Mouse (Mus musculus) heart, postnatal 0 days (tissue): ENCODE measurements around the gene Cdkn2b. TPM values are rescaled to one million over a fixed set of nuclear protein-coding genes. Genes with fewer than 3 reads are reported as not detected.

Experiments used
- ATAC-seq: fragments of 200-750 bp; cut with Nextera tagmentation; 2 replicates; pipeline ENCODE4 v1.8.0; 2017; ENCODE audit warnings: low read depth, moderate number of reproducible peaks, moderate library complexity; ENCODE audit not compliant: insufficient read depth
- DNase-seq: peaks from one replicate; pipeline ENCODE4 v3.0.0-alpha.2; 2016; ENCODE audit warnings: low spot score
- H3K27ac ChIP-seq: fragments of 300-500 bp; sonication (generic); 2 replicates; pipeline ENCODE4 v1.5.1; 2014; ENCODE audit warnings: low read depth, mild to moderate bottlenecking
- H3K27me3 ChIP-seq: fragments of 300-500 bp; sonication (generic); 2 replicates; pipeline ENCODE4 v1.6.1; 2014; ENCODE audit warnings: low read length, mixed read lengths; ENCODE audit not compliant: control insufficient read depth, insufficient read depth
- H3K36me3 ChIP-seq: fragments of 300-500 bp; sonication (generic); replicated peaks from 2 replicates; pipeline ENCODE4 v1.6.1; 2014; ENCODE audit warnings: low read length, mixed read lengths; ENCODE audit not compliant: control insufficient read depth, insufficient read depth
- H3K4me1 ChIP-seq: fragments of 300-500 bp; sonication (generic); 2 replicates; pipeline ENCODE4 v1.6.1; 2014; ENCODE audit warnings: antibody characterized with exemption; ENCODE audit not compliant: control insufficient read depth, insufficient read depth
- H3K4me2 ChIP-seq: fragments of 300-500 bp; sonication (generic); 2 replicates; pipeline ENCODE4 v1.6.1; 2014; ENCODE audit warnings: low read depth, mild to moderate bottlenecking, low read length, moderate library complexity
- H3K4me3 ChIP-seq: fragments of 300-500 bp; sonication (generic); 2 replicates; pipeline ENCODE4 v1.5.1; 2014; ENCODE audit warnings: low read depth, low read length
- H3K9ac ChIP-seq: fragments of 300-500 bp; sonication (generic); replicated peaks from 2 replicates; pipeline ENCODE4 v1.6.1; 2014; ENCODE audit warnings: low read depth, low read length, mixed read lengths
- H3K9me3 ChIP-seq: fragments of 300-500 bp; sonication (generic); replicated peaks from 2 replicates; pipeline ENCODE4 v1.6.1; 2016; ENCODE audit warnings: low read length; ENCODE audit not compliant: control insufficient read depth
- CTCF ChIP-seq: IDR thresholded peaks from 2 replicates; pipeline ENCODE4 v1.5.1; 2016; ENCODE audit warnings: antibody characterized with exemption, control low read depth, low read depth
- EP300 ChIP-seq: IDR thresholded peaks from 2 replicates; pipeline ENCODE4 v1.6.1; 2016; ENCODE audit warnings: antibody characterized with exemption, low read depth
- WGBS: fragments of 180-500 bp; shearing (Covaris S2); extraction: QIAGEN DNeasy Blood & Tissue Kit; methylation state at CpG from one replicate; pipeline ENCODE4 v1.1.7; 2014; 5-methylcytosine and 5-hydroxymethylcytosine counted together
- polyA plus RNA-seq: library from polyadenylated mRNA; unstranded; fragments of >200 nt; fragmentation: Nextera tagmentation; extraction: Ambion mirVana; gene quantifications from 2 replicates; pipeline ENCODE4 v1.2.1, GENCODE M21; 2015
- total RNA-seq: library from RNA; depleted of rRNA; stranded (reverse); fragments of >200 nt; gene quantifications from 2 replicates; pipeline ENCODE4 v1.2.3, GENCODE M21; 2014; ENCODE audit warnings: low replicate concordance

The Cdkn2b gene
- total and polyA plus RNA-seq, 2 experiments from 2014 or later: 0.45 to 0.88 TPM

DNA sequence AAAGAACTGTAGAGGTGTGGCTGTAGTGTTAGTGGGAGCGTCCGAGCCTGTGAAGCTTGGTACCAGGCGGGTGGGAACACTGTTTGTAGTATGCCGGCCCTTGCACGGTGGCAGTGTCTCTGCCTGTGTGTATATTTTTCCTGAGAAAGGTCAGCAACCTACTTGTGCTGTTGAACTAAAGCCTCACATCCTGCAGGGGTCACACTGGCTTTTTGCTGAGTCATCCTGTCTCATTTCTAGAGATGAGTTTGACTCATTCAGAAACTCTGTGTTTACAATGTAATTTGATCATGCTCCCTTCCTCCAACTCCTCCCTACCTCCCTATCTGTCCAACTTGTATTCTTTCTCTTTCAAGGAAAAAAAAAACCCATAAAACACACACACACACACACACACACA, 40.6 kb upstream of the Cdkn2b start:
- H3K27me3 ChIP-seq: no peaks in the 10 kb centered on the region
- H3K4me3 ChIP-seq: no peak overlapping the region
- H3K4me1 ChIP-seq: no peaks in the 10 kb centered on the region
- no peaks in the 10 kb centered on the region for H3K36me3 ChIP-seq
- no peaks in the 10 kb centered on the region for H3K9me3 ChIP-seq
- H3K4me2 ChIP-seq: no peak overlapping the region
- TF ChIP-seq EP300 (no peak), CTCF (no peak)
- DNase-seq: no peak
- no peak overlapping the region for H3K27ac ChIP-seq
- no peak for ATAC-seq
- H3K9ac ChIP-seq: no peak overlapping the region
- WGBS: 33% methylated on average over 5 of the region's 5 CpGs

DNA sequence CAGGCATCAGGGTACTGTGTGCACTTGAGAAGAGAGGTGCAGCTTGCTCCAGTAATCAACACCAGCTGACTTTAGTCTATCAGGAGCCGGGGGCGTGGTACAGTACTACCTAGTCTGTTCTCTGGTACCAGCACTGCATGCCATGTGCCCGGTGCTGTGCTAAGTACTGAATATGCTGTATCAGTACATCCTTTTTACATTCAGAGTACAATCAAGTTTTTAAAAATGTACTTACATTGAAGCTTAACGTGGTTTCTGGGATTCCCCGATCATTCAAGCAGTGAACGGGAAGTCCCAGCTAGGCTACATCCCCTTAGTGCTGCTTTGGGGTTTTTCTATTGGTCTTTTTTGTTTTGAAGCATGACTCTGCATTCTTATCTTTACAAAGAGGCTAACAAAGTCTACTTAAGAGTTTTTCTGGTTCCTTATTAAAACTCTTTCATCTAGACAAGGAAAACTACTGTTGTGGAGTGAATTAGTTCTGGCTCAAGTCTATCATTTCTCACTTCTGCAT, 40.2 kb upstream of the Cdkn2b start:
- H3K9me3 ChIP-seq: no peaks in the 10 kb centered on the region
- H3K4me3 ChIP-seq: no peak overlapping the region
- ATAC-seq (no peak), DNase-seq (no peak)
- H3K9ac ChIP-seq: no peak overlapping the region
- H3K4me2 ChIP-seq: no peak overlapping the region
- TF ChIP-seq EP300 (no peak), CTCF (no peak)
- H3K27ac ChIP-seq: no peak overlapping the region
- WGBS: 63% methylated on average over 6 of the region's 6 CpGs
- H3K4me1 ChIP-seq: no peaks in the 10 kb centered on the region
- no peaks in the 10 kb centered on the region for H3K27me3 ChIP-seq
- H3K36me3 ChIP-seq: no peaks in the 10 kb centered on the region

DNA sequence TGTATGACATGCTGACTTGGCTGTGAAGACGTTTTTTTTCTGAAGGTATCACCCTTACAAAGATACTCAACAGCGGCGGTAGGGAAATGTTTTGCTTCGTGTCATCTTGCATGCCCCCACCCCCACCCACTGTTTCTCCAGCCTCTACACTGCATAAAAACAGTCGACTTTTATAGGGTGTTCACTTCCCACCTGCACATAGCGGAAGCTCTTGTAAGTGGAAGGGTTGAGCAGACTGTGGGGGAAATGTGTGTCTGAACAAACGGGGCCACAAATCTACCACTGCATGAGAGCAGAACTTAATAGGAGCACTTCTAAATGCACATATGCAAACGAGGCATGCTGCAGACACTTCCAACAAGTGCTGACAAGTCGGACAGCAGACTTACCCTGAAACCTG, 39.6 kb upstream of the Cdkn2b start:
- no peak overlapping the region for H3K27ac ChIP-seq
- H3K9me3 ChIP-seq: no peaks in the 10 kb centered on the region
- WGBS: 48% methylated on average over 9 of the region's 9 CpGs
- no peak for TF ChIP-seq CTCF
- TF ChIP-seq EP300: no peak
- H3K9ac ChIP-seq: no peak overlapping the region
- no peak overlapping the region for H3K4me2 ChIP-seq
- H3K4me3 ChIP-seq: no peak overlapping the region
- no peaks in the 10 kb centered on the region for H3K36me3 ChIP-seq
- no peaks in the 10 kb centered on the region for H3K27me3 ChIP-seq
- no peak for DNase-seq
- ATAC-seq: no peak
- no peaks in the 10 kb centered on the region for H3K4me1 ChIP-seq

DNA sequence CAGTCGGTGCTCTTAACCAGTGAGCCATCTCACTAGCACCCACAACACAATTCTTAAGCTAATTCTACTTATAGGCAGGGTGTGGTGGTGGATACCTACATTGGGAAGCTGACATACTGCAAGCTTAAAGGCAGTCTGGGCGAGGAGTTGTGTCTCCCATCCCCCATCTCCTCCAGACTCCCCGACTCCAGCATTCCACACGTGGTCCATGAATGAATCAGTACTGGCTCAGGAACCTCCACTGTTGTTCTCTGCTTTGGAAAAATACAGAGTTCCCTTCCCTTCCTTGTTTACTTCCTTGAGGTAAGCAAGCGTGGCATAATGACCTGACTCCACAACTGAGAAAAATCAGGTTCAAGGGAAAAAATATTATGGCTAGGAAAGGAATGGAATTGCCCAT, 38.0 kb upstream of the Cdkn2b start:
- no peak for ATAC-seq
- no peak for TF ChIP-seq EP300
- no peak for TF ChIP-seq CTCF
- Histone ChIP-seq H3K4me3 (no peak overlapping the region), H3K4me1 (no peaks in the 10 kb centered on the region), H3K36me3 (no peaks in the 10 kb centered on the region), H3K9me3 (no peaks in the 10 kb centered on the region), H3K4me2 (no peak overlapping the region), H3K27me3 (no peaks in the 10 kb centered on the region), H3K9ac (no peak overlapping the region), H3K27ac (no peak overlapping the region)
- no peak for DNase-seq
- WGBS: 46% methylated on average over 5 of the region's 5 CpGs

DNA sequence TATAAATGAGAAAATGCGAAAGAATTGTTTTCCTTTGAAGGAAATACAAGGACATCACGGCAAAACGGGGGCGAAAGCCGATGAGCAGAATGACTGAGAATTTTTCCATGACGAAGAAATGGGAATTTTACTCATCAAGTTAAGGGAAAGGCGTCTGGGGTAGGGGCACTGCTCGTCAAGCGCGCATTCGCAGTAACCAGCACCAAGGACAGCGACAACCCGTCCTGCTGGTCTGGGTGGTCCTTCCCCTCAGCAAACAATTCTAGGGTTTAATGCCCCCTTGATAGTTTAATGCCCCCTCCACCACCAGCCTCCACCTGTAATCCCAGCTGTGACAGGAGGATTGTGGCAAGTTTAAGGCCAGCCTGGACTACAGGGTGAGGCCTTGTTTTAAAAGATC, 2.6 kb upstream of the Cdkn2b start:
- no peak for DNase-seq
- Histone ChIP-seq H3K27me3 (peaks cover 30% of the 10 kb centered on the region), H3K4me2 (no peak overlapping the region), H3K27ac (no peak overlapping the region), H3K4me1 (no peaks in the 10 kb centered on the region), H3K4me3 (no peak overlapping the region), H3K36me3 (no peaks in the 10 kb centered on the region), H3K9me3 (no peaks in the 10 kb centered on the region), H3K9ac (no peak overlapping the region)
- no peak for ATAC-seq
- WGBS: 6% methylated on average over 13 of the region's 13 CpGs
- no peak for TF ChIP-seq EP300
- TF ChIP-seq CTCF: no peak

DNA sequence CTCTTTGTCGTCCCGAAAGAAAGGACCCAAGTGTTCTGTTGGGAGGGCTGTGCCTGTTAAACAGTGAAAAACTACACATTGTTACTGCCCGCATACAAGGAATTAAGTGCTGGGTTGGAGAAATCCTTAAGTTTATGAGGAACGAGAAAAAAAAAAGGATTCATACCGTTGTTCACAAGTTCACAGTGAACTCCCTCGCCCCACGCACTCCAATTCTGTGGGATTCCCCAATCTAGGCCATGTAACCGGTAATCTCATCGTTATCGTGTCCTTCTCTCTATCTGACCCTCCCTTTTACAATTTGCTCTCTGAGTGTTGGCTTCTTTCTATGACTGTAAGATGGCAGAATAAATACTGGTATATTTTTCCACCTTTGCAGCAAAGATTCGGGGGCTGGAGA, 843 bp downstream of the Cdkn2b start:
- no peak overlapping the region for H3K27ac ChIP-seq
- H3K4me1 ChIP-seq: no peaks in the 10 kb centered on the region
- H3K4me3 ChIP-seq: peak overlapping the region; percentile 64
- DNase-seq (no peak), ATAC-seq (no peak)
- 8% methylated on average over 11 of the region's 11 CpGs for WGBS
- no peaks in the 10 kb centered on the region for H3K36me3 ChIP-seq
- no peak for TF ChIP-seq CTCF
- peak overlapping the region; percentile 96 for H3K4me2 ChIP-seq
- no peak overlapping the region for H3K9ac ChIP-seq
- H3K9me3 ChIP-seq: no peaks in the 10 kb centered on the region
- peaks cover 64% of the 10 kb centered on the region for H3K27me3 ChIP-seq
